Mouse (Mus musculus): ENCODE measurements around the gene Col12a1. TPM values are rescaled to one million over a fixed set of nuclear protein-coding genes. Genes with fewer than 3 reads are reported as not detected.

Col12a1 gene
- polyA plus RNA-seq, 1 experiment from 2014 or later, result 12.5 TPM

- ATAC-seq (replicated peaks; ENCODE audit: low FRiP score) (no peak), DNase-seq (ENCODE audit: low spot score) (no peak)
- WGBS, result 89% methylated on average over 2 of the region's 2 CpGs
- Histone ChIP-seq H3K9me3 (ENCODE audit: control insufficient read depth, low read length) (no peaks in the 10 kb centered on the region), H3K36me3 (ENCODE audit: control insufficient read depth, insufficient read depth, low read length) (no peaks in the 10 kb centered on the region), H3K9ac (ENCODE audit: low read length) (no peak overlapping the region), H3K27me3 (ENCODE audit: control insufficient read depth, insufficient read depth, low read length) (no peaks in the 10 kb centered on the region), H3K4me2 (ENCODE audit: low read depth, low read length, severe bottlenecking) (no peak overlapping the region), H3K27ac (ENCODE audit: low read depth, low read length) (no peak overlapping the region), H3K4me1 (replicated peaks; ENCODE audit: control insufficient read depth, insufficient read depth, low read length) (no peaks in the 10 kb centered on the region), H3K4me3 (ENCODE audit: low read depth, low read length) (no peak overlapping the region)
Measured at GRCm38 (mm10) chr9:79553297-79553696, 165.3 kb downstream of the Col12a1 start.

Other genes starting within 250 kb of the Col12a1 start
- gene Cox7a2, start 41.0 kb upstream of the Col12a1 start, polyA plus RNA-seq (2014; fragmentation: Nextera tagmentation; extraction: Ambion mirVana), result 531 and 572 TPM in 2 replicates
- 77.6 and 84.9 TPM in 2 replicates for gene Tmem30a, start 74.7 kb upstream of the Col12a1 start, polyA plus RNA-seq (2014; fragmentation: Nextera tagmentation; extraction: Ambion mirVana)